Comparison of ENCODE assay signal across 11 mouse cellular contexts in the genomic region with DNA sequence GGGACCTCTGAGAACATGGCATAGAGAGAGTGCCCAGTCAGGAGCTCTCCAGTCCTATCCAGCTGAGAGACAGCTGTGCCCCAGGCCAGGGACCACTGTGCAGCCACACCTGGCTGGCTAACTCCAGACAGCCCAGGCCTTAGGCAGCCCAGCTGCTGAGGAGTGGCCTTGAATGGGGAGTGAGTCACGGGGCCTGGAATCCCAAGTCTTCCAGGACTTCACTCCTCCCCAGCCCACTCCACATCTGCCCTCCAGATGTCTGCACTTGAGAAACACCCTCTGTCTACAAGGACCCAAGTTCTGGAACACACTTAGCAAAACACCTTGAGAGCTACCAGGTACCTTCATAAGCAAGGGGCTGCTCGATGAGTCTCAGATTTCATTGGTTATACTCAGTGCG. TPM values are rescaled to one million over a fixed set of nuclear protein-coding genes. Genes with fewer than 3 reads are reported as not detected.
DNase-seq lines count a peak whose midpoint lies in the region; ATAC-seq lines count a peak whose summit lies in the region.
"Had no signal": no experiment of that assay in that cellular context is flagged by ENCODE, and none has a peak within 500 bp of the region (broad histone marks: within the 10 kb centered on the region; RNA-seq: fewer than 3 reads in every experiment).

No protein-coding gene starts in this region.

- no peak overlapping the region for H3K4me3 ChIP-seq in midbrain, embryonic 11.5 days (ENCODE audit: low read depth, low read length)
- H3K4me3 ChIP-seq in midbrain, embryonic 15.5 days, result no peak overlapping the region
- no peak overlapping the region for H3K4me3 ChIP-seq in stomach, embryonic 15.5 days (replicated peaks)

- H3K27ac ChIP-seq in midbrain, embryonic 11.5 days (ENCODE audit: low read depth, low read length), result no peak overlapping the region
- H3K27ac ChIP-seq in midbrain, embryonic 15.5 days, result no peak overlapping the region
- H3K27ac ChIP-seq in stomach, embryonic 15.5 days, result 0 out of 2 replicates have a peak overlapping the region, but pooled peaks have one; percentile 13

- H3K27me3 ChIP-seq in midbrain, embryonic 11.5 days (ENCODE audit: control insufficient read depth, insufficient read depth, low read length), result no peaks in the 10 kb centered on the region
- H3K27me3 ChIP-seq in midbrain, embryonic 15.5 days (replicated peaks), result no peaks in the 10 kb centered on the region
- no peaks in the 10 kb centered on the region for H3K27me3 ChIP-seq in stomach, embryonic 15.5 days (replicated peaks)

- no peak overlapping the region for H3K4me2 ChIP-seq in midbrain, embryonic 11.5 days
- no peak overlapping the region for H3K4me2 ChIP-seq in midbrain, embryonic 15.5 days
- H3K4me2 ChIP-seq in stomach, embryonic 15.5 days, result no peak overlapping the region

- ATAC-seq in midbrain, embryonic 11.5 days (ENCODE audit: low FRiP score), result no peak
- no peak for ATAC-seq in midbrain, embryonic 15.5 days (replicated peaks)
- no peak for ATAC-seq in stomach, embryonic 15.5 days (ENCODE audit: insufficient read depth, low FRiP score, low read depth)

- H3K9ac ChIP-seq in midbrain, embryonic 11.5 days (ENCODE audit: low read length), result no peak overlapping the region
- no peak overlapping the region for H3K9ac ChIP-seq in midbrain, embryonic 15.5 days
- H3K9ac ChIP-seq in stomach, embryonic 15.5 days, result no peak overlapping the region

- DNase-seq in adrenal gland, adult (ENCODE audit: inconsistent age in 2 of 2, low spot score in 1 of 2), result peak; percentile 59 to 80
- DNase-seq in adrenal gland, adult 18-20 months (ENCODE audit: low spot score in 2 of 2), result no peak
- DNase-seq in midbrain, embryonic 11.5 days (ENCODE audit: low spot score, missing footprints), result peak; percentile 81
- DNase-seq in gastrocnemius, postnatal 14 days, result peak; percentile 53
- DNase-seq in spleen, postnatal 10 days (ENCODE audit: low spot score in 2 of 2), result no peak
- DNase-seq in cerebellum, adult 8-10 months, result no peak
- DNase-seq: cerebellum, postnatal 36 days; kidney, adult 11 months; right cerebral cortex, postnatal 25 days had no signal

- no peaks in the 10 kb centered on the region for H3K9me3 ChIP-seq in midbrain, embryonic 11.5 days (ENCODE audit: control insufficient read depth, low read length)
- H3K9me3 ChIP-seq in midbrain, embryonic 15.5 days, result no peaks in the 10 kb centered on the region
- H3K9me3 ChIP-seq in stomach, embryonic 15.5 days, result no peaks in the 10 kb centered on the region

- intact Hi-C loops in gastrocnemius, postnatal 14 days (cut with DNase I; ENCODE audit: low total_unique reads), result no loop called here

- WGBS in midbrain, embryonic 11.5 days, result 86% methylated on average over 3 of the region's 3 CpGs
- 89% methylated on average over 3 of the region's 3 CpGs for WGBS in midbrain, embryonic 15.5 days
- whole genome bisulfite sequencing in stomach, embryonic 15.5 days, result 63% methylated on average over 3 of the region's 3 CpGs

- no peaks in the 10 kb centered on the region for H3K36me3 ChIP-seq in midbrain, embryonic 11.5 days (ENCODE audit: control insufficient read depth, insufficient read depth, low read length)
- H3K36me3 ChIP-seq in midbrain, embryonic 15.5 days (replicated peaks), result no peaks in the 10 kb centered on the region
- H3K36me3 ChIP-seq in stomach, embryonic 15.5 days, result no peaks in the 10 kb centered on the region

- H3K4me1 ChIP-seq in midbrain, embryonic 11.5 days (ENCODE audit: control insufficient read depth, insufficient read depth, low read length), result peaks cover 3% of the 10 kb centered on the region; the same call in 1 of the 2 replicates
- H3K4me1 ChIP-seq in midbrain, embryonic 15.5 days, result peaks cover 17% of the 10 kb centered on the region
- H3K4me1 ChIP-seq in stomach, embryonic 15.5 days, result 0 out of 2 replicates have a peak, but pooled peaks cover 14% of the 10 kb centered on the region

RNA-seq across cellular contexts. Expression of a gene that starts 51.5 kb away (rescaled TPM):
- 100 to 1,000 TPM in 1 of 2 experiments, 10 to 100 TPM in 1; 63.7 to 118 TPM for total RNA-seq in adrenal gland, adult 18-20 months (2021)
- 33.2 and 34.1 TPM in 2 replicates for polyA plus RNA-seq in midbrain, embryonic 11.5 days (2014; fragmentation: Nextera tagmentation; extraction: Ambion mirVana)
- polyA plus RNA-seq in midbrain, embryonic 15.5 days (2015; fragmentation: Nextera tagmentation; extraction: Ambion mirVana), result 13.9 and 14.7 TPM in 2 replicates
- total RNA-seq in gastrocnemius, postnatal 14 days (2021), result 10 to 100 TPM; 40.6 to 53.4 TPM
- polyA plus RNA-seq in stomach, embryonic 15.5 days (2015; fragmentation: Nextera tagmentation; extraction: Ambion mirVana), result 225 and 236 TPM in 2 replicates

Comparison
In these comparisons a context has a peak if more than half of its experiments do, and no peak if none do; other contexts are left out.
1. DNase-seq: peak in adrenal gland, adult (2 of 2), midbrain, embryonic 11.5 days (single experiment) and gastrocnemius, postnatal 14 days (single experiment); none in adrenal gland, adult 18-20 months (0 of 2), spleen, postnatal 10 days (0 of 2) and cerebellum, adult 8-10 months (single experiment).